Mouse (Mus musculus): ENCODE data around the gene Sugct. TPM values are rescaled to one million over a fixed set of nuclear protein-coding genes. Genes with fewer than 3 reads are reported as not detected.

Sugct gene
- total and polyA plus RNA-seq, 2 experiments: 10.9 to 25.4 TPM

GRCm38 (mm10) chr13:17042332-17042731 is 653.0 kb downstream of the Sugct start:
- Histone ChIP-seq H3K4me1 (ENCODE audit: control insufficient read depth, insufficient read depth, low read length) (no peaks in the 10 kb centered on the region; the same call in 1 of the 2 replicates), H3K79me2 (ENCODE audit: control insufficient read depth, insufficient read depth, low read length) (no peaks in the 10 kb centered on the region), H3K4me3 (ENCODE audit: insufficient read depth, low read depth, low read length) (no peak overlapping the region), H3K9ac (ENCODE audit: low read depth, low read length) (no peak overlapping the region), H3K27me3 (ENCODE audit: control insufficient read depth, insufficient read depth, low read length) (no peaks in the 10 kb centered on the region), H3K36me3 (ENCODE audit: control insufficient read depth, insufficient read depth, low read length) (no peaks in the 10 kb centered on the region), H3K27ac (replicated peaks; ENCODE audit: insufficient read depth, low read depth, low read length) (no peak overlapping the region)
- WGBS: 44% methylated on average over 2 of the region's 2 CpGs
- no peak for DNase-seq (ENCODE audit: extremely low read depth, low read depth, low spot score)
- TF ChIP-seq POLR2A (IDR thresholded peaks at IDR 0.05; ENCODE audit: extremely low read depth, insufficient read depth, low read length): no peak

- no peaks in the 10 kb centered on the region for H3K36me3 ChIP-seq (ENCODE audit: control insufficient read depth, insufficient read depth, low read length)
- no peaks in the 10 kb centered on the region; the same call in 1 of the 2 replicates for H3K4me1 ChIP-seq (ENCODE audit: control insufficient read depth, insufficient read depth, low read length)
- H3K79me2 ChIP-seq (ENCODE audit: control insufficient read depth, insufficient read depth, low read length): no peaks in the 10 kb centered on the region
- no peak for TF ChIP-seq CTCF (IDR thresholded peaks at IDR 0.05; ENCODE audit: low read depth, low read length)
- no peak for TF ChIP-seq POLR2A (IDR thresholded peaks at IDR 0.05; ENCODE audit: extremely low read depth, insufficient read depth, low read length)
- WGBS: 75% methylated on average over 2 of the region's 2 CpGs
- DNase-seq (ENCODE audit: extremely low read depth, low read depth, low spot score): no peak
- H3K27me3 ChIP-seq (ENCODE audit: control insufficient read depth, insufficient read depth, low read length): no peaks in the 10 kb centered on the region
- H3K27ac ChIP-seq (replicated peaks; ENCODE audit: insufficient read depth, low read depth, low read length): no peak overlapping the region
- no peak overlapping the region for H3K4me3 ChIP-seq (ENCODE audit: insufficient read depth, low read depth, low read length)
- no peak overlapping the region for H3K9ac ChIP-seq (ENCODE audit: low read depth, low read length)
These were observed 655.6 kb downstream of the Sugct start for GRCm38 (mm10) chr13:17039727-17040126.

- 89% methylated on average over 4 of the region's 4 CpGs for WGBS
- no peaks in the 10 kb centered on the region for H3K27me3 ChIP-seq (ENCODE audit: control insufficient read depth, insufficient read depth, low read length)
- H3K4me3 ChIP-seq (ENCODE audit: insufficient read depth, low read depth, low read length): no peak overlapping the region
- H3K27ac ChIP-seq (replicated peaks; ENCODE audit: insufficient read depth, low read depth, low read length): no peak overlapping the region
- H3K9ac ChIP-seq (ENCODE audit: low read depth, low read length): no peak overlapping the region
- no peak for TF ChIP-seq CTCF (IDR thresholded peaks at IDR 0.05; ENCODE audit: low read depth, low read length)
- TF ChIP-seq POLR2A (IDR thresholded peaks at IDR 0.05; ENCODE audit: extremely low read depth, insufficient read depth, low read length): no peak
- no peak for DNase-seq (ENCODE audit: extremely low read depth, low read depth, low spot score)
- no peaks in the 10 kb centered on the region for H3K79me2 ChIP-seq (ENCODE audit: control insufficient read depth, insufficient read depth, low read length)
- H3K4me1 ChIP-seq (ENCODE audit: control insufficient read depth, insufficient read depth, low read length): no peaks in the 10 kb centered on the region; the same call in 1 of the 2 replicates
- H3K36me3 ChIP-seq (ENCODE audit: control insufficient read depth, insufficient read depth, low read length): no peaks in the 10 kb centered on the region
These were observed 657.0 kb downstream of the Sugct start for GRCm38 (mm10) chr13:17038341-17038740.

GRCm38 (mm10) chr13:17037899-17038298 is 657.5 kb downstream of the Sugct start:
- H3K27ac ChIP-seq (replicated peaks; ENCODE audit: insufficient read depth, low read depth, low read length): no peak overlapping the region
- TF ChIP-seq CTCF (IDR thresholded peaks at IDR 0.05; ENCODE audit: low read depth, low read length): no peak
- TF ChIP-seq POLR2A (IDR thresholded peaks at IDR 0.05; ENCODE audit: extremely low read depth, insufficient read depth, low read length): no peak
- DNase-seq (ENCODE audit: extremely low read depth, low read depth, low spot score): no peak
- H3K4me3 ChIP-seq (ENCODE audit: insufficient read depth, low read depth, low read length): no peak overlapping the region
- H3K4me1 ChIP-seq (ENCODE audit: control insufficient read depth, insufficient read depth, low read length): no peaks in the 10 kb centered on the region; the same call in 1 of the 2 replicates
- 89% methylated on average over 3 of the region's 3 CpGs for WGBS
- H3K27me3 ChIP-seq (ENCODE audit: control insufficient read depth, insufficient read depth, low read length): no peaks in the 10 kb centered on the region
- no peak overlapping the region for H3K9ac ChIP-seq (ENCODE audit: low read depth, low read length)
- H3K79me2 ChIP-seq (ENCODE audit: control insufficient read depth, insufficient read depth, low read length): no peaks in the 10 kb centered on the region
- H3K36me3 ChIP-seq (ENCODE audit: control insufficient read depth, insufficient read depth, low read length): no peaks in the 10 kb centered on the region

GRCm38 (mm10) chr13:17030761-17031160 is 664.6 kb downstream of the Sugct start:
- 79% methylated on average over 1 of the region's 1 CpGs for WGBS
- Histone ChIP-seq H3K27me3 (ENCODE audit: control insufficient read depth, insufficient read depth, low read length) (no peaks in the 10 kb centered on the region), H3K79me2 (ENCODE audit: control insufficient read depth, insufficient read depth, low read length) (no peaks in the 10 kb centered on the region), H3K36me3 (ENCODE audit: control insufficient read depth, insufficient read depth, low read length) (no peaks in the 10 kb centered on the region), H3K9ac (ENCODE audit: low read depth, low read length) (no peak overlapping the region), H3K4me3 (ENCODE audit: insufficient read depth, low read depth, low read length) (no peak overlapping the region), H3K27ac (replicated peaks; ENCODE audit: insufficient read depth, low read depth, low read length) (no peak overlapping the region), H3K4me1 (ENCODE audit: control insufficient read depth, insufficient read depth, low read length) (no peaks in the 10 kb centered on the region)
- DNase-seq (ENCODE audit: extremely low read depth, low read depth, low spot score): no peak
- no peak for TF ChIP-seq POLR2A (IDR thresholded peaks at IDR 0.05; ENCODE audit: extremely low read depth, insufficient read depth, low read length)
- TF ChIP-seq CTCF (IDR thresholded peaks at IDR 0.05; ENCODE audit: low read depth, low read length): no peak

- Histone ChIP-seq H3K27me3 (ENCODE audit: control insufficient read depth, insufficient read depth, low read length) (no peaks in the 10 kb centered on the region), H3K79me2 (ENCODE audit: control insufficient read depth, insufficient read depth, low read length) (no peaks in the 10 kb centered on the region), H3K27ac (replicated peaks; ENCODE audit: insufficient read depth, low read depth, low read length) (no peak overlapping the region), H3K4me1 (ENCODE audit: control insufficient read depth, insufficient read depth, low read length) (no peaks in the 10 kb centered on the region), H3K36me3 (ENCODE audit: control insufficient read depth, insufficient read depth, low read length) (no peaks in the 10 kb centered on the region), H3K4me3 (ENCODE audit: insufficient read depth, low read depth, low read length) (no peak overlapping the region), H3K9ac (ENCODE audit: low read depth, low read length) (no peak overlapping the region)
- TF ChIP-seq POLR2A (IDR thresholded peaks at IDR 0.05; ENCODE audit: extremely low read depth, insufficient read depth, low read length) (no peak), CTCF (IDR thresholded peaks at IDR 0.05; ENCODE audit: low read depth, low read length) (peak; percentile 40; the same call in 1 of the 2 replicates)
- peak; percentile 43 for DNase-seq (ENCODE audit: extremely low read depth, low read depth, low spot score)
- 36% methylated on average over 3 of the region's 3 CpGs for WGBS
These were observed 666.8 kb downstream of the Sugct start for GRCm38 (mm10) chr13:17028595-17028994.
